Mouse (Mus musculus) gastrocnemius, postnatal 10 days (tissue): ENCODE results near the gene Olfr198. TPM values are rescaled to one million over a fixed set of nuclear protein-coding genes. Genes with fewer than 3 reads are reported as not detected.
"Not testable (repeated sequence)": the region's sequence is repeated elsewhere in the genome, so short reads cannot be mapped to it uniquely, and the experiment has no call there.

ENCODE experiments used
- DNase-seq: peaks from one replicate; pipeline ENCODE4 v3.0.0; 2021; ENCODE audit warnings: mixed read lengths
- long read RNA-seq, 2 experiments: library from polyadenylated mRNA; stranded (forward); transcript quantifications; one replicate each; pipeline ENCODE4 v2.0.0; 2021
- total RNA-seq, 2 experiments: library from RNA; stranded (reverse); gene quantifications; 2 replicates each; pipeline ENCODE4 v1.2.3; 2021

Gene Olfr198
- total RNA-seq = not detected
- long read RNA-seq, experiment 1 = 0 reads
- long read RNA-seq, experiment 2 = 0 reads

GRCm38 (mm10) chr16:59203433-59203832 is at the start of gene Olfr198:
Gene Olfr198, minus strand, starts transcription at chr16:59203533.
- DNase-seq = not testable (repeated sequence)

- no peak for DNase-seq
Measured at GRCm38 (mm10) chr16:59249684-59250083, 46.4 kb upstream of the Olfr198 start.

- not testable (repeated sequence) for DNase-seq
Measured at GRCm38 (mm10) chr16:59219667-59220066, 16.3 kb upstream of the Olfr198 start, which contains the start of gene Olfr199. Gene Olfr199, minus strand, starts transcription at chr16:59219767.

GRCm38 (mm10) chr16:59217861-59218260 is 14.5 kb upstream of the Olfr198 start:
- DNase-seq = not testable (repeated sequence)

GRCm38 (mm10) chr16:59170354-59170753 is 33.0 kb downstream of the Olfr198 start, which contains the start of gene Olfr196:
Gene Olfr196, minus strand, starts transcription at chr16:59170454.
- no peak for DNase-seq

- DNase-seq = no peak
Measured at GRCm38 (mm10) chr16:59151996-59152395, 51.3 kb downstream of the Olfr198 start.

Other genes with a start within 250 kb of the Olfr198 start
- not detected for gene Olfr183, start 208.2 kb downstream of the Olfr198 start, total RNA-seq
- not detected for gene Olfr186, start 173.2 kb downstream of the Olfr198 start, total RNA-seq
- not detected for gene Olfr187, start 163.8 kb downstream of the Olfr198 start, total RNA-seq
- gene Olfr190, start 125.5 kb downstream of the Olfr198 start, total RNA-seq = not detected
- gene Olfr191, start 113.7 kb downstream of the Olfr198 start, total RNA-seq = not detected
- not detected for gene Olfr193, start 91.7 kb downstream of the Olfr198 start, total RNA-seq
- gene Olfr194, start 82.5 kb downstream of the Olfr198 start, total RNA-seq = not detected
- gene Olfr195, start 56.5 kb downstream of the Olfr198 start, total RNA-seq = not detected
- gene Olfr196, start 33.1 kb downstream of the Olfr198 start, total RNA-seq = not detected
- gene Olfr199, start 16.2 kb upstream of the Olfr198 start, total RNA-seq = not detected
- gene Olfr201, start 69.1 kb upstream of the Olfr198 start, total RNA-seq = not detected
- gene Olfr202, start 83.3 kb upstream of the Olfr198 start, total RNA-seq = not detected
- gene Olfr203, start 95.3 kb upstream of the Olfr198 start, total RNA-seq = not detected
- gene Olfr204, start 114.7 kb upstream of the Olfr198 start, total RNA-seq = not detected
- not detected for gene Olfr205, start 127.6 kb upstream of the Olfr198 start, total RNA-seq
- not detected for gene Olfr206, start 145.7 kb upstream of the Olfr198 start, total RNA-seq
- not detected for gene Olfr209, start 160.5 kb upstream of the Olfr198 start, total RNA-seq
- gene Gabrr3, start 203.8 kb upstream of the Olfr198 start, total RNA-seq = not detected